Mouse (Mus musculus) CD4-positive, CD25-positive, alpha-beta regulatory T cell, adult 2 months (primary cell): ENCODE measurements around the gene Selenos.
A peak's percentile ranks its signal among the peaks of the same experiment; 100 is the strongest.

ENCODE experiments used
- DNase-seq: peaks from one replicate; pipeline ENCODE4 v3.0.0-alpha.2; 2012; ENCODE audit warnings: low read depth, low spot score

Gene Selenos

DNA sequence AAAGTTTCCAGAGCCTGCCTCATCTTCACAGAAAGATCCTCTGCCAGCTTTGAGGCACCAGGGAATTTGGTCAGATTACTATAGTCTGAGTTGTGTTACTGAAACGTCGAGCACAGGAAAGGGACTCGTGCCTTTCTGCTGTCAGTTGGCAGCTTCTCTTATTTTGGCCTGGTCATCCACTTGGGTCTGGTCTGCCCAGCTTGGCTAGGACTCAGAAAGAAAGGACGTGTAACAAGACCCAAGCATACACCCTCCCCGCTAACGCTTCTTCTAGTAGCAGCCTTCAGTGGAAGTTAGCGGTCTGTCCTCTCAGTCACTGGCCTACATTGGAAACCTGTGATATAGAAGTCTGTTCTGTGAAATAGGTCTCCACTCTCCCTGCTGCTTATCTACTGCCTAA is 5.1 kb downstream of the Selenos start:
- no peak for DNase-seq

GRCm38 (mm10) chr7:66087652-66088051 is 8.2 kb downstream of the Selenos start:
- DNase-seq = no peak

- no peak for DNase-seq
Observed at GRCm38 (mm10) chr7:66088077-66088476, 8.6 kb downstream of the Selenos start.

GRCm38 (mm10) chr7:66090676-66091190 is 11.3 kb downstream of the Selenos start:
- DNase-seq = no peak

DNA sequence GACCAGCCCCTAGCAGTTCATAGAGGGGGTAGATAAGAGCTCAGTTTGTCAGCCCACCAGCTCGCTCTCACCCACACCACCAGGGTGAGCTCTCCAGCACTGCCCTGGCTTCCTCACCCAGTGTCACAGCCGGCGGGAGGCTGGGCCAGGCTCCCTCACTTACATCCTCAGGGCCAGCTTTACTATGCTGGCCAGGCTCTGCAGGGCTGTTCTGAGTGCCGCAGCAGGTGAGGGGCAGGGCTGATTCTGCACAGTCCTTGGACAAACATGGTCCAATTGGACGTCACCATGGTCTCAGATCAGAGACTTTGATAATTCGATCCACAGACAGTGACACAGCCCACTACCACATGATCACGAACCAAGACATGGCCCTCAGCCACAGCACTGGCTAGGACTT is 12.1 kb downstream of the Selenos start:
- no peak for DNase-seq

DNA sequence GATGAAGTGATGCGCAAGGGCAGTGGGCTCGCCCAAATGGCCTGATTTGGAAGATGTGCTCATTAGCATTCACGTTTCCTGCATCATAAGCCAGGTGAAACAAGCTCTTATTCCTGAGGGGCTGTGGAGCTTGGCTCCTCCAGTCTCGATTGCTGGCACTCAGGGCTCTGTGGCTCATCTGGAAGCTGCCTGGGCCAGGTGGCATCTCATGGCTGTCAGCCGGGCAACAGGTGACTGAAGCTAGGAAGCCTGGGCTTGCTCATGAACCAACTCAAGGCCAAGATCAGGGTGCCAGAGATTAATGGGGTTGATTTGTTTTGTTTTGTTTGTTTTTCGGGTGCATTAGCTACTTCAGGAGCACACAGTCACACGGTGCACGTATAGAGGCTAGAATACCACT is 13.2 kb downstream of the Selenos start:
- DNase-seq = no peak

- no peak for DNase-seq
Observed at GRCm38 (mm10) chr7:66094141-66094540, 14.7 kb downstream of the Selenos start.

DNA sequence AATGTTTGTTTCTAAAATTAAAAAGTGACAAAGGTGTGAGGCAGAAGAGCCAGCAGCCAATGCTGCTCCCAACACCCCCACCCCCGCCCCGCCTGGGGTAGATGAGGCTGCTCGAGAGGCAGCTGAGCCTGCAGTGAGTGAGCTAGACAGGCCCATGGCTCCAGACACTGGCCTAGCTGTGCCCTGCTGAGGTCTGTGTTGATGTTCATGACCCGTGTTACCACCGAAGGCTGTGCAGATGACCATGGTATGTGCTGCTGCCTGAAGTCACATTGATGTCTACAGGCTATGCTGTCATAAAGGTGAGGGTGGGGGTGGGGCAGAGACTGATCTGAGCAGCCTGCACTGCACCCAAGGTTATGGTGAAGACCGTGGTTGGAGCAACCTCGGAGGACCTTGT is 19.4 kb downstream of the Selenos start:
- DNase-seq = no peak

GRCm38 (mm10) chr7:66101866-66102265 is 22.4 kb downstream of the Selenos start:
- peak; percentile 82 for DNase-seq

- no peak for DNase-seq
Observed at GRCm38 (mm10) chr7:66104531-66104930, 25.1 kb downstream of the Selenos start.

DNA sequence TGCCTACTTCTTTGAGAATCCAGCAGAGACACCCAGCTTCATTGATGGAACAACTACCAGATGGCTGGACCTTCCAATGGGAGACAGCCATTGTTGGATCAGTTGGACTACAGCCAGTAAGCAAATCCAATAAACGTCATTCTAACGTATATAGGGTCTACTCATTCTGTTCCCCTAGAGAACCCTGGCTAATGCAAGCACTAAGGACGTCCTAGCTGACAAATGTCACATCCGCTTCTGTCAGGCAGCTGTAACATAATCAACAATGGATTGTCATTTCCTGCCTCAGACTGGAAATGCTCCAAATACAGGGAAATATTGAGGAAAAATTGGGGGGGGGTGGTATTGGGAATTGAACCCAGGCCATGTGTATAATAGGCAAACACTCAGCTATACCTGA is 26.3 kb downstream of the Selenos start:
- no peak for DNase-seq

GRCm38 (mm10) chr7:66106581-66107056 is 27.2 kb downstream of the Selenos start:
- DNase-seq = no peak

- DNase-seq = no peak
Observed at GRCm38 (mm10) chr7:66107206-66107605, 27.8 kb downstream of the Selenos start.

DNA sequence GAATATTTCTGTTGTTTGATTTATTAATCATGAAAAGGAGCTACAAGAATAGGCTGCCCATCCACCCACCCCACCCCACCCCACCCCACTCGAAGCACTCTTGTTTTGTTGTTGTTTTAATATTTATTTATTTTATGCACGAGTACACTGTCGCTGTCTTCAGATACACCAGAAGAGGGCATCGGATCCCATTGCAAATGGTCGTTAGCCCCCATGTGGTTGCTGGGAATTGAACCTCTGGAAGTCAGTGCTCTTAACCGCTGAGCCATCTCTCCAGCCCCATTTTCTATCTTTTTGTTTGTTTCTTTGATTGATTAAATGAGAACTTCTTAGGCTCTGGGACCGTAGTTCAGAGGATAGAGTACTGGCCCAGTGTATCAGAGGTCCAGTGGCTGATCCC is 28.5 kb downstream of the Selenos start:
- DNase-seq = peak; percentile 55

DNA sequence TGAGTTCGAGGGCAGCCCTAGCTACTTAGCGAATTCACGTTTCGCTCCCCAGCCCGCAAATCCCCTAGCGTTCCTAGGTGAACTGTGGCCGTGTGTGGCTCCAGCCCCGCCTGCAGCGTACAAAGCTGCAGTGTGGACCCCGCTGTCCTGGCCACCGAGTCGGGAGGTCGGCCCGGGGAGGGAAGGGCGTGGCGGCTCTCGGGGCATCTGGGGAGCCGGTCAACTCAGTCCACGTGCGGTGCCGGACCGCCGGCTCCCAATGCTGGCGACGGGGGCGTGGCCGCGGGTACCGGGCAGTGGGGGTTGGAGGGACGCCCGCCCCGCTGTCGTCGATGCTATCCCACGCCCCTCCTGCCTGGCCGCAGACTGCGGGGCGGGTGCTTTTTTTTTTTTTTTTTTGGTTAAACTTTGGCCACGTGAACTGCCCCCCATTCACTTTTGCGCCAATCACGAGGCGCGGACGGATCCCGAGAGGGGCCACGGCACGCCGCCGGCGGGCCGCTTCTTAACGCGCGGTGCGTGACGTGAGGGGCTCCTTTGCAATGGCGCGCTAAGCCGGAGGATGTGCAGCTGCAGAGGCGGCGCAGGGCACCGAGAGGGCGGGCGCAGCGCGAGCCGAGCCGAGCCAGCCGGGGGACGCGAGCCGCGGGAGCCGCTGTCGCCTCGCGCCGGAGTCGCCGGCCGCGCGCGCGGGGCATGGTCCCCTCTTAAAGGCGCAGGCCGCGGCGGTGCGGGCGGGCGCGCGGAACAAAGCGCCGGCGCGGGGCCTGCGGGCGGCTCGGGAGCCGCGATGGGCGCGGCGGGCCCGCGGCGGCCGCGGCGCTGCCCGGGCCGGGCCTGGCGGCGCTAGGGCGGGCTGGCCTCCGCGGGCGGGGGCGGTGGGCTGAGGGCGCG is 29.8 kb downstream of the Selenos start, which contains the start of gene Chsy1:
Chsy1 (plus strand) TSS at position 555 of the 894 bp plus-strand sequence.
- DNase-seq = peak; percentile 89

- peak; percentile 65 for DNase-seq
Observed at GRCm38 (mm10) chr7:66109855-66110635, 30.6 kb downstream of the Selenos start.

- DNase-seq = peak; percentile 47
Observed at GRCm38 (mm10) chr7:66110636-66111112, 31.2 kb downstream of the Selenos start.

DNA sequence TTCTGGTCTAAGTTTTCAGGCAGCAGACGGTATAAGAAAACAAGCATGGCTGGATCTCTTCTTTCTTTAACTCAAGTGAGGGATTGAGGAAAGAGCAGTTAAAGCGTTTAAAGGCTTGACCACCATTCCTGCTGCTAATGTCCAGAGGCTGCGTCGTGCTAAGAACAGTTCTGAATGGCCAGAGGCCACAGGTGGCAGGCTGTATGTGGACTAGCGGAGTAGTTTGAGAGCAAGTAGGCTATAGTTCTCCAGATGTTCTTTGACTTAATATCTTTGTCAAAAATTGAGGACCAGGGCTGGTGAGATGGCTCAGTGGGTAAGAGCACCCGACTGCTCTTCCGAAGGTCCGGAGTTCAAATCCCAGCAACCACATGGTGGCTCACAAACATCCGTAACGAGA is 31.8 kb downstream of the Selenos start:
- no peak for DNase-seq

DNA sequence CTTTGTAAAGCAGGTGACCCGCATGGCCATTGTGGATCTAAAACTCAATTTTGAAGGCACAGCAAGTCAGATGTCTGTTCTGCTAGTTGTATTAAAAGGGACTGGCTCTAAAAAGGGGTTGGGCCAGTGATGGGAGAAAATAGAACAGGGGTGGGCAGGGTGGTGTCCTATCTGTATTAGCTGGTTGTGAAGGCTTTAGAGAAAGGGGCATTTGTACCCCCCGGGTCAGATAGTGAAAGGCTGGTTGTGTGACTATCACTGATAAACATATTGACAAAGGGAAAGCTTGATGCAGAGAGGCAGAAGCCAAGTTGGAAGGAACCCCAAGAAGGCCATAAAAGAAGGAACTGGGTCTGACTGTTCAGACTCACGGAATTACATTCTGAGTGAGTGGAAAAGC is 34.1 kb downstream of the Selenos start:
- DNase-seq = no peak

DNA sequence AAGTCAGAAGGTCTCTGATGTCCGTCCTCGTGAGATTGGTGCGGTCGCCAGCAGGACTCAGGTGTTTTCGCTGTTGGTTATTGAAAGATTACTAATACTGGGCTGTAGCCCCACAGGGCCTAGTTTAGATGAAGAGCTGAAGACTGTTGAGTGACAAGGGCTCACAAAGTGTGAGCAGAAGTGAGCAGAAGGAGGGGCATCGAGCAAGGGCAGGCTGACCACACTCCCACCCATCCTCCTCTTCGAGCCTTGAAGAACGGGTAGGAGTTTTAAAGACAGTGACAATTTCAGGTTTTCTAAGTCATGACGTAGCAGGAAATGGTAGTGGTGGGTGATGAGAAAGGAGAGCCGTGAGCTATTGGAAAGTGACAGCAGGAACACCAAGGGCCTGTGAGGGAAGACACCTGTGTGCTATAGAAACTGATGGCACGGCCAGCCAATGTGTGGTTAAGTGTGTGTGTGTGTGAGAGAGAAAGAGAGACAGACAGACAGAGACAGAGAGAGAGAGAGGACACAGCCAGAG is 36.4 kb downstream of the Selenos start:
- peak; percentile 63 for DNase-seq

- DNase-seq = no peak
Observed at GRCm38 (mm10) chr7:66116906-66117482, 37.5 kb downstream of the Selenos start.
